Mouse (Mus musculus) E14TG2a.4 (cell line): ENCODE results near the gene Jup.

Experiments
- CTCF ChIP-seq: conservative IDR thresholded peaks from 2 replicates; pipeline ENCODE4 v1.5.1; 2014; ENCODE audit warnings: low read length
- NANOG ChIP-seq: IDR thresholded peaks from 2 replicates; pipeline ENCODE4 v1.6.1; 2014; ENCODE audit warnings: borderline replicate concordance, low read length, mixed read lengths
- POU5F1 ChIP-seq: IDR thresholded peaks from 2 replicates; pipeline ENCODE4 v1.6.1; 2014; ENCODE audit warnings: low read length, borderline replicate concordance

DNA sequence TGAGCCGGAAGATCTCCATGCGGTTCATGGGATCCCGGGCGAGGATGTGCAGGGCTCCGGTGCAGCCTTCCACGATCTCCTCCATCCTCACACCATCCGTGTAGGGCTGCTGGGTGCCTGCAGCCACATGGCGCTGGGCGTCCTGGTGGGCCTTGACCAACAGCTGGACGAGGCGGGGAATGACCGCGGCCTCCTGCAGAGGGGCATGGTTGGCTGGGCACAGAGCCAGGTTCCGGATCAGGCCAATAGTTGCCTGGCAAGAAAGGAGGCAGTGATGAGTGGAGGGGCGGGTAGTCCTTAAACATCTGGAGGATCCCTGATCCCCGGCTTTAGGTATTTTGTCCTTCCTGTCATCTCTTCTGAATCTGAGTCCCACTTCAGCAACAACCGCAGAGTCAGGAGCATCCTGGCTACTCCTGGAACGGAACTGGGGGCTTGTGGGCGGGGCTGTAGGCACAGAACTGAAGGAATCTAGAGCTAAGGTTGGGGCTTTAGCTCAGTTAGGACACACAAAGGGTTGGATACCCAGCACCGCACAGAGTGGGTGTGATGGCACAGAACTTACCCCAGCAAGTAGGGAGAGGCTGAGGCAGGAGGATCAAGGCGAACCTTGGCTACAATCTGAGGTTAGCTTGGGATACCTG lies 20.7 kb downstream of the Jup start:
- no peak for TF ChIP-seq CTCF
- TF ChIP-seq NANOG = no peak
- no peak for TF ChIP-seq POU5F1
